Mouse (Mus musculus) lung, postnatal 0 days (tissue): ENCODE results near the gene Cep63. TPM values are rescaled to one million over a fixed set of nuclear protein-coding genes. Genes with fewer than 3 reads are reported as not detected.

ENCODE experiments used
- ATAC-seq: fragments of 200-750 bp; cut with Nextera tagmentation; 2 replicates; pipeline ENCODE4 v1.8.0; 2017; ENCODE audit warnings: moderate library complexity
- DNase-seq: peaks from one replicate; pipeline ENCODE4 v3.0.0-alpha.2; 2016; ENCODE audit warnings: low spot score
- H3K27ac ChIP-seq: fragments of 300-500 bp; sonication (generic); 2 replicates; pipeline ENCODE4 v1.5.1; 2014; ENCODE audit warnings: antibody characterized with exemption, mild to moderate bottlenecking, low read length, mixed read lengths
- H3K27me3 ChIP-seq: fragments of 300-500 bp; sonication (generic); replicated peaks from 2 replicates; pipeline ENCODE4 v1.6.1; 2014; ENCODE audit warnings: low read length, mixed read lengths; ENCODE audit not compliant: insufficient read depth
- H3K36me3 ChIP-seq: fragments of 300-500 bp; sonication (generic); 2 replicates; pipeline ENCODE4 v1.6.1; 2014; ENCODE audit warnings: low read length, mixed read lengths; ENCODE audit not compliant: insufficient read depth
- H3K4me1 ChIP-seq: fragments of 300-500 bp; sonication (generic); 2 replicates; pipeline ENCODE4 v1.6.1; 2014; ENCODE audit warnings: antibody characterized with exemption, low read depth, low read length, mixed read lengths; ENCODE audit not compliant: insufficient read depth
- H3K4me2 ChIP-seq: fragments of 300-500 bp; sonication (generic); replicated peaks from 2 replicates; pipeline ENCODE4 v1.6.1; 2014; ENCODE audit warnings: low read depth, mild to moderate bottlenecking, low read length, moderate library complexity, mixed read lengths
- H3K4me3 ChIP-seq: fragments of 300-500 bp; sonication (generic); 2 replicates; pipeline ENCODE4 v1.5.1; 2014; ENCODE audit warnings: low read depth, low read length
- H3K9ac ChIP-seq: fragments of 300-500 bp; sonication (generic); replicated peaks from 2 replicates; pipeline ENCODE4 v1.6.1; 2014; ENCODE audit warnings: low read depth, mild to moderate bottlenecking
- H3K9me3 ChIP-seq: fragments of 300-500 bp; sonication (generic); 2 replicates; pipeline ENCODE4 v1.6.1; 2016; ENCODE audit warnings: low read length, mixed read lengths
- CTCF ChIP-seq: IDR thresholded peaks from 2 replicates; pipeline ENCODE4 v1.5.1; 2016; ENCODE audit warnings: antibody characterized with exemption, mild to moderate bottlenecking
- EP300 ChIP-seq: IDR thresholded peaks from 2 replicates; pipeline ENCODE4 v1.6.1; 2016; ENCODE audit warnings: antibody characterized with exemption, mild to moderate bottlenecking, control low read depth
- WGBS: fragments of 180-500 bp; shearing (Covaris S2); extraction: QIAGEN DNeasy Blood & Tissue Kit; methylation state at CpG from one replicate; pipeline ENCODE4 v1.1.7; 2014; 5-methylcytosine and 5-hydroxymethylcytosine counted together
- polyA plus RNA-seq: library from polyadenylated mRNA; unstranded; fragments of >200 nt; fragmentation: Nextera tagmentation; extraction: Ambion mirVana; gene quantifications from 2 replicates; pipeline ENCODE4 v1.2.1, GENCODE M21; 2015

The Cep63 gene
- polyA plus RNA-seq, 1 experiment from 2014 or later, result 35.3 TPM

GRCm38 (mm10) chr9:102539699-102540098 is 86.6 kb downstream of the Cep63 start:
- H3K4me2 ChIP-seq, result no peak overlapping the region
- H3K36me3 ChIP-seq, result no peaks in the 10 kb centered on the region
- H3K27me3 ChIP-seq, result no peaks in the 10 kb centered on the region
- no peaks in the 10 kb centered on the region for H3K9me3 ChIP-seq
- H3K27ac ChIP-seq, result no peak overlapping the region
- no peak overlapping the region for H3K4me3 ChIP-seq
- ATAC-seq (no peak), DNase-seq (no peak)
- WGBS, result 53% methylated on average over 7 of the region's 7 CpGs
- no peak for TF ChIP-seq EP300
- TF ChIP-seq CTCF, result no peak
- H3K9ac ChIP-seq, result no peak overlapping the region
- no peaks in the 10 kb centered on the region for H3K4me1 ChIP-seq

DNA sequence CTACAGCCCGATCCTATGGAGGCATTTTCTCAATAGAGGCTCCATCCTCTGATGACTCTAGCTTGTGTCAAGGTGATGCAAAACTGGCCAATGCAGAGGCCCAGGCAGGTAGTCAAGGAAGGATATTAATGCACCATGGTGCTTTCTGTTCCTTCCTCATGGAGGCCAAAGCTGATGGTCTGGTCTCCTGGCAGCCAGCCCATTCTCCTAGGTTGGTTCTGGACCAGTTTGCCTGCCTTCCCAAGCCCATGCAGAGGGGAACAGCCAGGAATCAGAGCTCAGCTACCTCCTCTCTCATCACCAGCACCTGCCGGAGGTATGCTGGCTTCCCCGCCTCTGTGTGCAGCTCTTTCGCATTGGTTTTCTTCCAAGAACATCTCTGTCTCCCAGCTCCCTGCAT is 89.4 kb downstream of the Cep63 start:
- DNase-seq, result no peak
- no peaks in the 10 kb centered on the region for H3K9me3 ChIP-seq

More for the DNA sequence above, 89.4 kb downstream of the Cep63 start:
- no peak overlapping the region for H3K9ac ChIP-seq
- H3K4me2 ChIP-seq, result no peak overlapping the region
- H3K4me3 ChIP-seq, result no peak overlapping the region
- H3K36me3 ChIP-seq, result no peaks in the 10 kb centered on the region
- TF ChIP-seq CTCF, result no peak
- TF ChIP-seq EP300, result no peak
- no peaks in the 10 kb centered on the region for H3K27me3 ChIP-seq
- H3K27ac ChIP-seq, result no peak overlapping the region
- 73% methylated on average over 4 of the region's 4 CpGs for WGBS
- no peaks in the 10 kb centered on the region for H3K4me1 ChIP-seq
- ATAC-seq, result no peak

Other genes with a start within 250 kb of the Cep63 start
- 0.02 and 0.20 TPM in 2 replicates for gene Ky, start 120.8 kb downstream of the Cep63 start, polyA plus RNA-seq
- gene Anapc13, start 238 bp downstream of the Cep63 start, polyA plus RNA-seq, result 140 and 151 TPM in 2 replicates
- gene Amotl2, start 90.1 kb upstream of the Cep63 start, polyA plus RNA-seq, result 50.3 and 56.3 TPM in 2 replicates
- 23.2 and 23.9 TPM in 2 replicates for gene Ryk, start 208.4 kb upstream of the Cep63 start, polyA plus RNA-seq